Mouse (Mus musculus) layer of hippocampus, postnatal 25 days (tissue): ENCODE results near the gene Gm49366. TPM values are rescaled to one million over a fixed set of nuclear protein-coding genes. Genes with fewer than 3 reads are reported as not detected.
"Not testable (repeated sequence)": the region's sequence is repeated elsewhere in the genome, so short reads cannot be mapped to it uniquely, and the experiment has no call there.

Experiments
- DNase-seq, 2 experiments: peaks; one replicate each; pipeline ENCODE4 v3.0.0; 2022; ENCODE audit warnings: mixed read lengths in 2 of 2, low spot score in 1 of 2; ENCODE audit errors: extremely low spot score in 1 of 2
- total RNA-seq, 2 experiments: library from RNA; stranded (reverse); gene quantifications; 2 replicates each; pipeline ENCODE4 v1.2.3; 2021

The Gm49366 gene
- total RNA-seq, 2 experiments from 2014 or later = not detected

- DNase-seq = peak; percentile 51 to 79
Observed at GRCm38 (mm10) chr12:84030659-84031332, 7.9 kb upstream of the Gm49366 start.

- no peak for DNase-seq
Observed at GRCm38 (mm10) chr12:84032854-84033253, 5.9 kb upstream of the Gm49366 start.

GRCm38 (mm10) chr12:84033302-84033701 lies 5.4 kb upstream of the Gm49366 start:
- DNase-seq = not testable (repeated sequence)

- no peak for DNase-seq
Observed at GRCm38 (mm10) chr12:84034108-84034507, 4.6 kb upstream of the Gm49366 start.

- peak in 1 of 2 experiments; percentile 32 for DNase-seq
Observed at GRCm38 (mm10) chr12:84038241-84038640, 494 bp upstream of the Gm49366 start, which contains the start of gene Acot4. Gene Acot4, plus strand, starts transcription at chr12:84038379.

GRCm38 (mm10) chr12:84042248-84042647 lies 3.5 kb downstream of the Gm49366 start:
- no peak for DNase-seq

- no peak for DNase-seq
Observed at GRCm38 (mm10) chr12:84044045-84044444, 5.3 kb downstream of the Gm49366 start.

- no peak for DNase-seq
Observed at GRCm38 (mm10) chr12:84046906-84047305, 8.2 kb downstream of the Gm49366 start.

GRCm38 (mm10) chr12:84050744-84051143 lies 12.0 kb downstream of the Gm49366 start:
- not testable (repeated sequence) for DNase-seq

- no peak for DNase-seq
Observed at GRCm38 (mm10) chr12:84051937-84052474, 13.3 kb downstream of the Gm49366 start, which contains the start of gene Acot3. Gene Acot3, plus strand, starts transcription at chr12:84052144.

- DNase-seq = no peak
Observed at GRCm38 (mm10) chr12:84052609-84053008, 13.9 kb downstream of the Gm49366 start.

GRCm38 (mm10) chr12:84053173-84053572 lies 14.4 kb downstream of the Gm49366 start:
- no peak for DNase-seq

- no peak for DNase-seq
Observed at GRCm38 (mm10) chr12:84053679-84054391, 15.1 kb downstream of the Gm49366 start.

GRCm38 (mm10) chr12:84060946-84061345 lies 22.2 kb downstream of the Gm49366 start:
- DNase-seq = no peak

GRCm38 (mm10) chr12:84062336-84062735 lies 23.6 kb downstream of the Gm49366 start:
- no peak for DNase-seq

- peak in 1 of 2 experiments; percentile 21 for DNase-seq
Observed at GRCm38 (mm10) chr12:84063228-84063627, 24.5 kb downstream of the Gm49366 start.

- no peak for DNase-seq
Observed at GRCm38 (mm10) chr12:84063833-84064232, 25.1 kb downstream of the Gm49366 start.

GRCm38 (mm10) chr12:84064621-84065020 lies 25.9 kb downstream of the Gm49366 start:
- no peak for DNase-seq

GRCm38 (mm10) chr12:84067752-84068151 lies 29.0 kb downstream of the Gm49366 start:
- no peak for DNase-seq

- DNase-seq = no peak
Observed at GRCm38 (mm10) chr12:84068296-84068695, 29.6 kb downstream of the Gm49366 start.

GRCm38 (mm10) chr12:84068986-84069385 lies 30.3 kb downstream of the Gm49366 start, which contains the start of gene Acot5:
Gene Acot5, plus strand, starts transcription at chr12:84069325.
- DNase-seq = no peak
